Mouse (Mus musculus) embryonic fibroblast, embryonic 13.5 days (primary cell): Measurements from ENCODE around the gene Akap2.

Experiments
- CTCF ChIP-seq: IDR thresholded peaks from 2 replicates; pipeline ENCODE4 v1.5.1; 2011; ENCODE audit warnings: mild to moderate bottlenecking, control low read depth, low read length, moderate library complexity, borderline replicate concordance; ENCODE audit not compliant: insufficient read depth
- POLR2A ChIP-seq: IDR thresholded peaks from 2 replicates; pipeline ENCODE4 v1.6.1; 2011; ENCODE audit warnings: low read depth, mild to moderate bottlenecking, control low read depth, low read length, moderate library complexity

GRCm38 (mm10) chr4:57802411-57802810 is 85.0 kb downstream of the Akap2 start:
- TF ChIP-seq POLR2A, result no peak
- no peak for TF ChIP-seq CTCF
